Mouse (Mus musculus) megakaryocyte progenitor cell, adult 5-6 weeks (primary cell): Measurements from ENCODE around the gene 1110032F04Rik. TPM values are rescaled to one million over a fixed set of nuclear protein-coding genes. Genes with fewer than 3 reads are reported as not detected.
A peak's percentile ranks its signal among the peaks of the same experiment; 100 is the strongest.

Experiments
- ATAC-seq: replicated peaks from 2 replicates; pipeline ENCODE4 v1.8.0; 2016; ENCODE audit warnings: mild to moderate bottlenecking, moderate TSS enrichment, inconsistent platforms; ENCODE audit not compliant: poor library complexity
- total RNA-seq, 2 experiments: library from RNA; stranded (forward) in 1 of 2; stranded (reverse) in 1 of 2; fragments of 157-497, 149-512 nt in 1 of 2; fragments of 200-1000 nt in 1 of 2; gene quantifications; 2 replicates each; pipeline versions ENCODE4 v1.2.3 to v1.2.4; 2015 to 2017

Gene 1110032F04Rik
- total RNA-seq (2015) (0.49 TPM in 1 of 2 replicates, not detected in the other), total RNA-seq (2017) (0.24 TPM in 1 of 2 replicates, not detected in the other)

GRCm38 (mm10) chr3:68869211-68869690, at the start of gene 1110032F04Rik:
Gene 1110032F04Rik (plus strand): TSS chr3:68869586.
- peak; percentile 59 for ATAC-seq

- ATAC-seq: no peak
Observed at GRCm38 (mm10) chr3:68821406-68821805, 48.0 kb upstream of the 1110032F04Rik start.

- no peak for ATAC-seq
Observed at GRCm38 (mm10) chr3:68821926-68822341, 47.5 kb upstream of the 1110032F04Rik start.

- no peak for ATAC-seq
Observed at GRCm38 (mm10) chr3:68823876-68824764, 45.3 kb upstream of the 1110032F04Rik start.

GRCm38 (mm10) chr3:68824765-68825090, 44.7 kb upstream of the 1110032F04Rik start:
- ATAC-seq: no peak

- ATAC-seq: no peak
Observed at GRCm38 (mm10) chr3:68825151-68825550, 44.2 kb upstream of the 1110032F04Rik start.

GRCm38 (mm10) chr3:68827671-68828070, 41.7 kb upstream of the 1110032F04Rik start:
- ATAC-seq: no peak

GRCm38 (mm10) chr3:68829944-68830343, 39.4 kb upstream of the 1110032F04Rik start:
- ATAC-seq: no peak

- no peak for ATAC-seq
Observed at GRCm38 (mm10) chr3:68836857-68837499, 32.4 kb upstream of the 1110032F04Rik start.

GRCm38 (mm10) chr3:68840206-68840605, 29.2 kb upstream of the 1110032F04Rik start:
- ATAC-seq: no peak

GRCm38 (mm10) chr3:68844025-68844424, 25.4 kb upstream of the 1110032F04Rik start:
- ATAC-seq: peak; percentile 60

GRCm38 (mm10) chr3:68848323-68848722, 21.1 kb upstream of the 1110032F04Rik start:
- no peak for ATAC-seq

- no peak for ATAC-seq
Observed at GRCm38 (mm10) chr3:68852414-68852813, 17.0 kb upstream of the 1110032F04Rik start.

- ATAC-seq: peak; percentile 49
Observed at GRCm38 (mm10) chr3:68869691-68870567, 543 bp downstream of the 1110032F04Rik start.

- ATAC-seq: no peak
Observed at GRCm38 (mm10) chr3:68870568-68870950, 1.2 kb downstream of the 1110032F04Rik start.

GRCm38 (mm10) chr3:68874079-68874478, 4.7 kb downstream of the 1110032F04Rik start:
- ATAC-seq: peak; percentile 82

- no peak for ATAC-seq
Observed at GRCm38 (mm10) chr3:68886845-68887244, 17.5 kb downstream of the 1110032F04Rik start.

GRCm38 (mm10) chr3:68895426-68895825, 26.0 kb downstream of the 1110032F04Rik start:
- ATAC-seq: no peak

- ATAC-seq: peak; percentile 31; the same call in 1 of the 2 replicates
Observed at GRCm38 (mm10) chr3:68897154-68897553, 27.8 kb downstream of the 1110032F04Rik start.

- ATAC-seq: peak; percentile 82
Observed at GRCm38 (mm10) chr3:68902636-68903035, 33.2 kb downstream of the 1110032F04Rik start.
